ENCODE assay signal across 19 mouse cellular contexts in genomic region chr19:55794946-55795340, GRCm38 (mm10).
"Had no signal": no experiment of that assay in that cellular context is flagged by ENCODE, and none has a peak within 500 bp of the region (broad histone marks: within the 10 kb centered on the region; RNA-seq: fewer than 3 reads in every experiment).

No protein-coding gene starts in this region.

- H3K27ac ChIP-seq: left cerebral cortex, adult 2 months; liver, embryonic 15.5 days; lung, embryonic 15.5 days; midbrain, embryonic 10.5 days; midbrain, embryonic 13.5 days; stomach, embryonic 15.5 days had no signal

- H3K4me3 ChIP-seq: left cerebral cortex, adult 2 months; liver, embryonic 15.5 days; lung, embryonic 15.5 days; megakaryocyte, embryonic 14.5 days; midbrain, embryonic 10.5 days; midbrain, embryonic 13.5 days; stomach, embryonic 15.5 days had no signal

- H3K4me1 ChIP-seq: megakaryocyte, embryonic 14.5 days had no signal

- H3K9me3 ChIP-seq: liver, embryonic 15.5 days; lung, embryonic 15.5 days; megakaryocyte, embryonic 14.5 days; midbrain, embryonic 10.5 days; midbrain, embryonic 13.5 days; stomach, embryonic 15.5 days had no signal

- H3K27me3 ChIP-seq: liver, embryonic 15.5 days; lung, embryonic 15.5 days; midbrain, embryonic 13.5 days; stomach, embryonic 15.5 days had no signal

- H3K9ac ChIP-seq: liver, embryonic 15.5 days; lung, embryonic 15.5 days; midbrain, embryonic 13.5 days; stomach, embryonic 15.5 days had no signal

- ATAC-seq: inflammation-experienced regulatory T-cells, adult 6 months; midbrain, embryonic 13.5 days; midbrain, embryonic 16.5 days had no signal

- H3K36me3 ChIP-seq: liver, embryonic 15.5 days; lung, embryonic 15.5 days; midbrain, embryonic 13.5 days; stomach, embryonic 15.5 days had no signal

- DNase-seq: kidney, postnatal 25 days; layer of hippocampus, postnatal 36 days; lung, adult 18-20 months; lung, postnatal 10 days; right cerebral cortex, adult 18-20 months; right cerebral cortex, postnatal 14 days; right cerebral cortex, postnatal 4 days; spleen, adult 18-20 months; thymus, postnatal 25 days had no signal

- H3K4me2 ChIP-seq: liver, embryonic 11.5 days; liver, embryonic 15.5 days; lung, embryonic 15.5 days; midbrain, embryonic 13.5 days; stomach, embryonic 15.5 days had no signal
